Mouse (Mus musculus) cerebellum, adult 9-10 months (tissue): Measurements from ENCODE around the gene Utp4.

Experiments
- DNase-seq: peaks from one replicate; pipeline ENCODE4 v3.0.0; 2022

Utp4 gene

DNA sequence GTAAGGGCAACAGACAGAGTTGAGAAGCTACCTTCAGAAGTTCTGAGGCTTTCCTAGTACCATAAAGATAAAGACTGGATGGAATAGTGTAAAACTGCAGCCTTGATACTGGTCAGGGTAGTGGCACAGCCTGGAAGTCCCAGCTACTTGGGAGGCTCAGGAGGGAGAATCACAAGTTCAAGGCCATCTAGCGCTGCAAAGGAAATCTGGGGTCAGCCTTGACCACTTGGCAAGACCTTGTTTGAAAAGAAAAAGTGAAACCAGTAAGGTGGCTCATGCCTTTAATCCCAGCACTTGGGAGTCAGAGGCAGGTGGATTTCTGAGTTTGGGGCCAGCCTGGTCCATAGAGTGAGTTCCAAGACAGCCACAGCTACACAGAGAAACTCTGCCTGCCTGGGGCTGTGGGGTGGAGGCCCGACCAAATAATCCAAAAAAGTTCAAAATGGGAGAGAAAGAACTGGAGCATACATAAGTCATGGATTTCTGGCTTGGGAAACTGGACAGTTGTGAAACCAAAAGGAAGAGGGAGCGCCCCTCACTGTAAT lies 50.5 kb downstream of the Utp4 start:
- no peak for DNase-seq

DNA sequence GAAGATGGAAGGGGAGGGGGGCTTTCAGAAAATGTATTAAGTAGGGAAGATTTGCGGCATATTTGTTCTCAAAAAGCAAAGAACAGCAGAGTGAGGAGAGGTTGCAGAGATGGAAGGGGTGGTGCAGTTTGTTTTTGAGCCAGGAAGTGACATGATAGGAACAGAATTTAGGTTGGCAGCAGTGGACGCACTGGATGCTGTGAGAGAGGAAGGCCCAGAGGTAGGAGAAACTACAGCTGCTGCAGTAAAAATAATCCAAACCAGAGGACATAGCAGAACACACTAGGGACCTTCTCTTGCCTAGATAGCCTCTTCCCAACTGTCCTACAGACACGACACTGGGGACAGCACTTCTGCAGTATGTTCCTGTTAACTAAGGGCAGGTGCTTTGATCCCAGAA lies 51.3 kb downstream of the Utp4 start:
- no peak for DNase-seq

DNA sequence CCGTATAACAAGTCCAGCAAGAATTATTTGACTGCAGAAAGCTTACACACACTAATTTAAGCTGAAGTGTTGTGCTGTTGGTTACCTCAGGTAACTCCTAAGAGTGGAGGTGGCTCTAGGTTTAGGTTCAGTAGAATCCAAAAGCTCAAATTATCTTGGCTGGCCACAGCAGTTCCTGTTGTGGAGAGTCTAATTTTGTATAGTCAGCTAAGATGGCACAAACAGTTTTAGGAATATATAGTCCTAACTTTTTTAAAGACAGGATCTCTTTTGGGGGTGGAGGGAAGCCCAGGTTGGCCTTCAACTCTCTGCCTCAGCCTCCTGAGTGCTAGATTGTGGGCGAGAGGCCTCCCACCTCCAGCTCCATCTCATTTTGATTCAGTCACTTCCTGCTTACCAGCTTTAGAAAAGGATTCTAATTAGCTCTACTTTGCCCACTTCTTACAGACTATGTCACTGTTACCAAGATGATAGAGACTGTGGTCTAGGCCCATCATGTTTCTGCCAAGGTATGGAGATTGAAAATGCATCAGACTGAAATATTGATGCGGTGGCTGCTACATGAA lies 55.3 kb downstream of the Utp4 start:
- no peak for DNase-seq

DNA sequence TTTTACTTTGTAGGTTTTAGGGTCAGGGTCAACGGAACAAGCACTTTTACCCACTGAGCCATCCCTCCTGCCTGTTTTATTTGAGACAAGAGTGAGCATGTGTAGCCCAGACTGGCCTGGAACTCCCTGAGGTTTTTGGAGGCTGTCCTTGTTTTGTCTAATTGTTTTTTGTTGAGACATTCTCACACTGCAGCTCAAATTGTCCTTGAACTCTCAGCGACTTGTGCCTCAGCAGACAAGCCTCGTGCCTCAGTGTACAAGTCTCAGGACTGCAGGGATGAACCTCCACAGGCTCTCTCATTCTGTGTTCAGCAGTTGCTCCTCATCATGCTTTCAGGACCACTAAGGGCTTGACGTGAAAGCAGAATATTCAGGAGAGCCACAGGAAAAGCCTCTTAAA lies 58.3 kb downstream of the Utp4 start:
- DNase-seq: no peak

DNA sequence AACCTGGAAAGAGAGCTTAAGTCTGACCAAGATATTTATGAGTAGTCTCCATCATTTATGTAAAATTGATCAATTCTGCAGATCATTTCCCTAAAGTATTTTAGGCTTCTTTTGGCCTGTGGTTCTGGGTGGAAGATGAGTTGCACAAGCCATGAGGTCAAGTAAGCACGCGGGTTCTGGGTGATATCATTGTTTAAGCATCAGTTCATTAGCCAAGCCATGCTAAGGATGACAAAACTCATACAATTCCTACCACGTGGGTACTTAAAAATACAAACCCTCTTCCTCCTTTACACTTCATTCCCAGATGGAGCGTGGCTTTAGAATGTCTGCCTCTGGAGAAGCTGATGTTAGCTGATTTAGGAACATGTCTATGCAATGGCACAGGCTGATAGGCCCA lies 60.1 kb downstream of the Utp4 start:
- no peak for DNase-seq

DNA sequence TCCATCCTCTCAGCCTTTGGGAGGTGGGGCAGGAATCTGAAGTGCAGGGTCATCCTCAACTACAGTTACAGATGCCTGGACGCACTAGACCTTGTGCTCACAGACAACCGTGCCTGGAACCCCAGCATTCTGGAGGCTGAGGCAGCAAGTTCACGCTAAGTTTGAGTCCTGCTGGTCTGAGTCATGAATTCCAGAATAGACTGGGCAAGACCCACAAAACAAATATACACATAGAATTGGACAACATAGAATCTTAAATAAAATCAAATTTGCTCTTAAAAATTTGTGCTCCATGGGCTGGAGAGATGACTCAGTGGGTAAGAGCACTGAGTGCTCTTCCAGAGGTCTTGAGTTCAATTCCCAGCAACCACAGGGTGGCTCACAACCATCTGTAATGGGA lies 63.6 kb downstream of the Utp4 start:
- DNase-seq: no peak

DNA sequence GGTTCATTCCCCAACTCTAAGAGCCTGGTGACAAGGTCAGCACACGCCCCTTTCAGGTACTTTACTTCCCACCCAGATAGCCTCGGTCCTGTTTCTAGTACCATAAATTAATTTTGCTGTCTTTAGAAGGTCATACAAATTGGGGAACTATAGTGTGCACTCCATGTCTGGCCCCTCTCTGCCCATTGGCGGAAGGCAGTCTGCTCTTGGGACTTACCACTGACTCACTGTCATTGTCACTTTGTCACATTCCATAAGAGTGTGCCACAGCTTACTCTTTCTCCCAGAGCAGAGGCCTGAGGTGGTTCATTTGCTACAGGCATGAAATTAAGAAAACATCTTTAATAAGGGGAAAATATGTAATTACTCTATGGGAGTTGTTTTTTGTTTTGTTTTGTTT lies 64.8 kb downstream of the Utp4 start:
- DNase-seq: no peak

DNA sequence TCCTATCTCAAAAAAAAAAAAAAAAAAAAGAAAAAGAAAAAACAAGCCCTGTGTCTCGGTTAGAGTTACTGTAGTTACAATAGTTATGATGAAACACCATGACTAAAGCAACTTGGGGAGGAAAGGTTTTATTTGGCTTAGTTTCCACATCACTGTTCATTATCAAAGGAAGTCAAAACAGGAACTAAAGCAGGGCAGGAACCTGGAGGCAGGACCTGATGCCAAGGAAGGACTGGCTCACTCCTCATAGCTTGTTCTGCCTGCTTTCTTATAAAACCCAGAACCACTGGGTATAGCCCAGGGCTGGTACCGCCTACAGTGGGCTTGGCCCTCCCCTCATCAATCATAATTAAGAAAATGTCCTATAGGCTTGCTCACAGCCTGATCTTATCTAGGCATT lies 66.2 kb downstream of the Utp4 start:
- DNase-seq: no peak

DNA sequence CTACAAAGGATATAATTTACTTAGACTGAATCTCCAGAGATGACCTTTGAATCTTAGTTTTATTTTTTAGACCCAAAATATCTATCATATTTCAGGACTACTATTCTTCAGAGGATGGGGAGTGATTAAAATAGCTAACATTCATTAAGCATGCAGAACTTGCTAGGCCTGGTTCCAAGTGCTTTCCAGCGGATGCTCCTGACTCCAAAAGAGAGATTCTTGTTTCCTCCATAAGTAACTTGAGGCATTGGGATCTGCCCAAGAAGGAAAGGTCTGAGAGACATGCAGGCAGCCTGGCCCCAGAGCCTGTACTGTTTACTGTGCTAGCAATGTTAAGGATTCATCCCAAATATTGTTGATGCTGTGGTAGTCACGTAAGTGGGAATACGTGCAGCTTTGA lies 68.9 kb downstream of the Utp4 start:
- DNase-seq: no peak

DNA sequence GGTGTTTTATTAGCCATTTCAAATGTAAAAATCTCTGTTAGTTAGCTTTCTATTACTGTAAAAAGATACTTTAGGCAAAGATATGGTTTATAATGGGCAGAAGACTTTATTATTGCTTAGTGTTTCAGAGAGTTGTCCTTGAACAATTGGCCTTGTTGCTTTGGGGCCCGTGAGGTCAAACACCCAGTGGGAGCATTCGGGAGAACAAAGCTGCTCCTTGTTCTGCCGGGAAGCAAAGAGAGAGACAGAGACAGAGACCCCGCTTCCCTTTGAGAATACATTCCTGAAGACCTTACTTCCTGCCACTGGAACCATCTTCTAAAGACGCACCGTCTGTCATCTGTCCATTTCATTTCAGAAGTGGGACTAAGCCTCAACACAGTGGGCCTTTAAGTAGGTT lies 69.9 kb downstream of the Utp4 start:
- no peak for DNase-seq

DNA sequence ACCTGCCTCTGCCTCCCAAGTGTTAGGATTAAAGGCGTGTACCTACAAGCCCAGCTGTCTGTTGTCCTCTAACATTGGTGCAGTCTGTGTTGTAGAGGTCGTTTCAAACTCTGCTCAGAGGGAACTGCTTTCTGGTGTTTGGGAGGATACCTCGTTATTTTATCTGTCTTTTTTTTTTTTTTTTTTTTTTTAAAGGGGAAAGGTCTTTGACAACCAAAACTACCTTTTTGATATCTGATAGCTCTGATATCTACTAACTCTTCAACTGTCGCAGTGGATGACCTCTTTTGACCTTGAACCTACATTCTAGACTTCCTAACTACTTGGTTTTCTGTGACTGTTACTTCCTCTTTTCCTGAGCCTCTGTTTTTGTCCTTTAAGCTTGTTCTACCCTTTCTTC lies 71.1 kb downstream of the Utp4 start:
- DNase-seq: no peak

DNA sequence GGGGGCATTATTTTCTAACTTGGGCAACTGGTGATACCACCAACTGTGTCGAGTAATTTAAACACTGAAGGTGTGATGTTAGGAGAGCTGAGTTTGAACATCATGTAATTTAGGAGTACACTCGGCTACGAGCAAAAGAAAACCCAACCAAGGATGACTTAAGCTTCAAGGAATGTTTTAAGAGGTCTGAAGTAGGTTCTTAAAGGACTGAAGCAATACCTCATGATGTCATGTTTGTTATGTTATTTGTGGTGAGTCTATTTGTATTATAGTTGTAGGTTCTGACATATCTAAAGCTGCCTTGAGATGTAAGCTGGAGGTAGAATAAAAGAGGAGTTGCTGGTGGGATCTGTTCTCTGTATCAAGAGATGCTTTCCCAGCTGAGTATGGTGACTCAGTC lies 76.5 kb downstream of the Utp4 start:
- no peak for DNase-seq

DNA sequence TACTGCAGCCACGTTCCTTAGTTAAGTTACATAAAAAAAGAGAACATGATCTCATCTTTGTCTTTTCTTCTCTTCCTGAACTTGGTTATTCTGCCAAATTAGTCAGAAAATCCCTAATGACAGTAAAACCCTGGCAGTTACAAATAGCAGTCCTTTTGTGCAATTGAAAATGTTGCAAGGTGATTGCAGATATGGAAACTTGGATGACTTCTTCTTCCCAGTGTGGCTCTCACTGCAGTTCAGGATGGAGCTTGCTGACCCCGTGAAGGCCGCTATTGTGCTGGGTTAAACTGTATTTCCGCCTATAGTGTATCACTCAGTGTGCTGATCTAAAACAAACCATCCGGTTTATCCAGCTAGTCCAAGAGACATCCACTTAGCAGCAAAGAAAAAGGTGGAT lies 78.5 kb downstream of the Utp4 start:
- no peak for DNase-seq
